Mouse (Mus musculus) MN1 (cell line): Measurements from ENCODE around the gene Aldh1a1.

Source experiments
- DNase-seq: peaks from one replicate; pipeline ENCODE4 v3.0.0-alpha.2; 2016; ENCODE audit warnings: low spot score

Gene Aldh1a1

DNA sequence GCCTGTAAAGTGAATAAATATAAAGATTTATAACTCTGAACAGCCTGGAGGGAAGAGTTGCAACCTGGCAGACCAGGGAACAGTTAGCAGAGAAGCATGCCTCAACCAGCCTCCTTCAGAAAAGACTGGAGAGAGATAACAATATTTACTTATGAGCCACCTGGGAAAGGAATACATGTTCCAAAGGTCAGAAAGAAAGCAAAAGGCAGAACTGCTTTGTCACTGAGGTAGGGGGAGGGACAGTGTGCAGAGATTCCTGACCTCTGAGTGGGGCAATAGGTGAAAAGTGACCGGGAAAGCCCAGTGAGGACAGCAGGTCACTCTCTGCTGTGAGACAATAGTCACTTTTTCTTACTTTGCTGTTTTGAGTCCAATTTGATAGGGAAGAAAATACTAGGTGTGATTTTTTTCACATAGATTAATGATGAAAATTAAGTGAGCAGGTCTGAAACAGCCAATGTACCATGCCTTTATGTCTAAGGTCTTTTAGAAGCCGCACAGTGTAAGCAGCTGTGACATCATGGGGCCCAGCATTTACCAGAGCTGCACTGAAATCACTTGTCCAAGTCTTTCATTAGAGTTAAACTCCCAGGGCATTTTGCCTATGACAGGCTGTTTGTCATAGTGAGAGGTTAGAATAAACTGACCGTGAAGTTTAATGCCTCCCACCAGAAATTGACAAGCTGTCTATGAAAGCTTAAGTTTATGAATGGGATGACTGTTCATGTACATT lies 161.8 kb downstream of the Aldh1a1 start:
- DNase-seq, result no peak

DNA sequence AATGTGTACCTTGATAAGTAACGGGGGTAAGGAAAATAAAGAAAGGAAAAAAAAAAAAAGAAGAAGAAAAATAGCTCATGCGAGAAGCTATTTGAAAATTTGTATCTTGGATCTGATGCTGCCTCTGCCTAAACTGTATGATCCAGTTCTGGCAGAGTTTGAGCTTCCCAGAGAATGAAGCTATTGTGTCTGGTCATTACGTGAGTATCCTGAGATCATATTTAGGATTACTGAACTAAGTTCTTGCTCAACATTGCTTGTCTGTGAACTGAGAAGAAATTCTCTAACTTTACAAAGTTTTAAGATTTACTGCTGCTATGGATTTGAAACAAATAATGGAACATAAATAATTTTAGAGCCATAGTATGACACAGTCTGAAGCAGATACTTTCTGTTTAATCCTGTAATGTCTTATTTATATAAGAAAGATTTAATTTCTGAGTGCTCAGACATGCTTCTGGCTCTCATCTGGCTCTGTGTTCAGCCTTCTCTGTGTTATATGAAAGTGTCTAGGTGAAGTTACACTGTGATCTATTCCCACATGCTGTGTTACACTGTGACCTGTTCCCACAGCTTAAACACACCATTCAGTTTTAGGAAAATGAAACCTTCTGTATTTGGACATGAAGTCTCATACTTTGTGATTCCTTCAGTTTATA lies 185.3 kb downstream of the Aldh1a1 start:
- DNase-seq, result no peak
